Mouse (Mus musculus): ENCODE measurements around the gene Stk11ip. TPM values are rescaled to one million over a fixed set of nuclear protein-coding genes. Genes with fewer than 3 reads are reported as not detected.

Stk11ip gene
- total RNA-seq, 2 experiments from 2014 or later: 30.6 to 32.7 TPM

DNA sequence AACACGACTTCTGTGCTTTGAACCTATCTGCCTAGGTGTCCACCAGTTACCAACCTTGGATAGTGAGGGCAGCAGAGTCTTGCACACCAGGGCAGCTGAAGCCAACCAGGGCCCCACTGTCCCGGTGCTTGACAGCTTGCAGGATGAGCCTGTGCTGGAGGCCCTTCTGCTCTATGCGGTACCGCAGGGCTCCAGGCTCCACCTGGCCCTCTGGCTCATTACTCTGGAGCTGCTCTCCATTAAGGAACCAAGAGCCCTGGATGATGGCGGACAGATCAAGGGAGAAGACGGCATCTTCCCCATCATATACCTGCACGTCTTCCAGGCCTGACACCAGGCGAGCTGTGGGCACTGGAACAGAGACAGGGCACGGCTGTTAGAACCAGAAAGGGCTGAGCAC lies 19.4 kb upstream of the Stk11ip start:
- intact Hi-C loops (cut with DNase I): no loop called here
- no peak for DNase-seq (ENCODE audit: low spot score in 2 of 2)

DNA sequence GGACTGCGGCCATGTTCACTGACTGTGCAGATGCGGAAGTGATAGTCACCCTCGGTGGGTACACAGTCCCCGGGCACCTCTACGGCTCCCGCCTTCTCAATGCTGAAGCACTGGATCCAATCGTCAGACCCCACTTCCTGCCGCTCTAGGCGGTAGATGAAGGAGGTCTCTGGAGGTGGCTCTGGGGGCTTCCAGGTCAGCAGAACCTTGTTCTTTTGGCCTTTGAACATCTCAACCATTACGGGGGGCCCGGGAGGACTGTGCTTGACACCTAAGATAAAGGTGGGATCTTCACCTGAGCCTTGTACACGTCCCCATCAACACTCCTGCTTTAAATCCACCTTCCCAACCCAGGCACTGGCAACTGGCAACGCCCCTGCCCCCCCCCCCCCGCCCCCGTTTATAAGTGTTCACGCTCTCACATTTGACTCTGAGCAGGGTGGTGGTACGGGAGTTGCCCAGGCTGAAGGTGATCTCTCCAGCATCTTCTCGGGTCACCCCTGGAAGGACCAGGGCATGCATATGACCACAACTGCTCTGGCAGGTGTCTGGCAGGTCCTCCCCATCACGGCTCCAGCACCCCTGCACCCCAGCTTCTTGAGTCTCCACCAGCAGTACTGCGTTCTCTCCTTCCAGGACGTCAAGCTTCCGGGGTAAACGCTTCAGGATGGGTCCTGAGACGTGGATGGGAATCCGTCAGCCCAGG lies 18.2 kb upstream of the Stk11ip start:
- DNase-seq (ENCODE audit: low spot score in 2 of 2): no peak
- intact Hi-C loops (cut with DNase I): no loop called here

DNA sequence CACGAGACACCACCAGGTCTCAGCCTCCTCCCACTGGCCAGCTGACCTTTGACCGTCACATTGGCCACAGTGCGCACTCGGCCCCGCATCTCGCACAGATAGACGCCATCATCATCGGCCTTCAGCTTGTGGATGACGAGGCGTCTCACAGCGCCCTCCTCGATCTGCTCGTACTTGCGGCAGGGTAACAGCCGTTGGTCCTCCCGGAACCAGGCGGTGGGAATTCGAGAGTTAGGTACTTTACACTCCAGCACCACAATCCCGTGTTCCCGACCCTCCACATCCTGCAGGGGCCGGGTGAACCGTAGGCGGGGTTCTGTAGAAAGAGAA lies 17.7 kb upstream of the Stk11ip start:
- intact Hi-C loops (cut with DNase I): no loop called here
- DNase-seq (ENCODE audit: low spot score in 2 of 2): no peak

DNA sequence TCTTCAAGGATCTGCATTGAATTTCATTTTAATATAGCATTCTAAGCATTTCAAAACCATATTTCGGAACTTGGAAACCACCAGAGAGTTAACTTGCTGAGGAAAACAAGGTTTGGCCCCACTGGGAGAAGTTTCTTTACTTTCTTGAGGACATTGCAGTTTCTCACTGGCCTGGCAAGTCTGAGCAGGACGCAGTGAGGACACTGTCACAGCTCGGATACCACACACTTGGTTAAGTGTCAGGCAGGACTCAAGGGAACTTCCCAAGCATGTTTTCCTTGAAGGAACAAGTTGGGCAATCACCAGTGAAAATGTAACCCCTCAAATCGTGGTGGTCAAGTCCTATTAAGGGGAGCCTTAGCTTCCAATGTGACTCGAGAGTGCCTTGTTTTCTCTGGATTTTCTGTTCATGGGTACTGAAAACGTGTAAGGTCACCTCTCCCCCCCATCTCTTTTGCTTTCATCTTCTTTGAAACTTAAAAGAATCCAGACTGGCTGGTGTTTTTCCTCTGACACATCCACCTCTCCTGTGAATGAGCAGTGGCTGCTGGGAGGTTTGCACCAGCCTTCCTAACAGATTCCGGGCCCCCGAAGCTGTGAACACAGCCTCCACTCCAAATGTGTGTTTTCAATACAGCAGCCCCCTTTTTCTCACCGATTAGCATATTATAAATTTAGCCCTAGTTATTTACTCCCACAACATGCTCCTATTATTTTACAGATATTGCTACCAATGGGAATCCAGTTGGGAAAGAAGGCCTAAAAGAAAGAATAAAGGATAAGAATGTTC lies 16.9 kb upstream of the Stk11ip start:
- intact Hi-C loops (cut with DNase I): no loop called here

DNA sequence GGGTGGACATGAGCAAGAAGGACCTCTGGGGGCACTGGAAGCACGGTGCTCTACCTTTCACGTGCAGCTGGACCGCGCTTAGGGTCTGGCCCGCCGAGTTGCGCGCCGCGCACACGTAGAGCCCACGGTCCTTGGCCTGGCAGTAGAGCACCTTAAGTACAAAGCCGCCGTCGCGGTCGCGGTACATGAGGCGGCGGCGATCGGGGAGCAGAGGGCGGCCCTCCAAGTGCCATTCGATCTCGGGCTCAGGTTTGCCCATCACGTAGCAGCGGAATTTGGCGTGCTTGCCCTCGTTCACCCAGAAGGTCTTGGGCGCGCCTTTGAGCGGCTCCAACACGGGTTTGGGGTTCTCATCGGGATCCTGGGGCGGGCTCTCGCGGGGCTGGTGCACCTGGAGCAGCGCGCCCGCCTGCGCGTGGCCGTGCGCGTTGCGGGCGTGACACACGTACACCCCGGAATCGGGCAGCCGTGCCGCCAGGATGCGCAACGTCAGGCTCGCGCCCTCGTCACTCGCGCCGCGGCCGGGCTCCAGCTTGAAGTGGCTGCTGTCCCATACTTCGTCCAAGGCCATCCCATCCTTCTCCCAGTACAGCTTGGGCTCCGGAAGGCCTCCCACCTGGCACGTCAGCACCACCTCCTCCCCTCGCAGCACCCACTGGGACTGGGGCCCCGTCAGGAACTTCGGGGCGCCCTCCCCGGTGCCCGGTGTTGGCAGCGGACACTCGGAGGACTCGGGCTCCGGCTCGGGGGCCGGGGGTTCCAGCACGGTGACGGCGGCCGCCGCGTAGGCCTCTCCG lies 16.0 kb upstream of the Stk11ip start:
- DNase-seq (ENCODE audit: low spot score in 2 of 2): peak; percentile 81 to 82
- intact Hi-C loops (cut with DNase I): no loop called here

More for the DNA sequence above, 16.9 kb upstream of the Stk11ip start:
- peak in 1 of 2 experiments; percentile 60 for DNase-seq (ENCODE audit: low spot score in 2 of 2)

DNA sequence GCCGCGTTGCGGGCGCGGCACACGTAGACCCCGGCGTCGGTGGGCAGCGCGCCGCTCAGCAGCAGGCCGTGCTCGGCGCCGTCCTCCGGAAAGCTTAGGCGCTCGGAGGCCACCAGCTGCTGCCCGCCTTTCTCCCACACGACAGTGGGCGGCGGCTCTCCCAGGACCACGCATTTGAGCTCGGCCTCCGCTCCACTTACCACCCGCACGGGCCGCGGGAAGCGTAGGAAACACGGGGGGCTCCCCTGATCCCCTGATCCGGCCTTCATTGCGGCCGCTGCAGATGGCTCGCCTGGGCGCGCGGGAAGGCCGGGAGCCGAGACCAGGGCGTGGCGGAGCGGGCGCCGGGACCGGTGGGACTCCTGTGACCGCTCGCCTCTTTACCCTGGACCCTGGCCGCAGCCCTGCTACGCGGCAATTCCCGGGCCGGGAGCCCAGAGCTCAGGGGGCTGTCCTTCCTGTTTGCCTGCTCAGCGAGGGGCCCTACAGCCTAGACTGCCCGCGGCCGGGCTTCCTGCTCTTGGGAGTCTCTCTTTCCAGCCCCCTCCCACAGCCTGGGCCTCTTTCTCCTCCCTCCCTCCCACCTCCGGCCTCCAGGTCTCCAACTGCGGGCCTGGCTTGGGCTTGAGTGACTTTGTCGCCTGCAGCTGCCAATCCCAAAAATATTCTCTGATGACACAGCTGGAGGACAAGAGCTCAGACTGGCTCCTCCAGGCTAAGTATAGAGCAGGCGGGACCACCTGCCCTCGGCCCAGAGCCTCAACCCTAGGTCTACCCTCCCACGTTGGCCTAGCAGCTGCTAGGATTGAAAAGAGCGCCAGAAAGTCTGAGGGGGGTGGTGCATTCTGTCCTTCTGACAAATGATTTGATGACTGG lies 15.1 kb upstream of the Stk11ip start, which contains the start of gene Obsl1:
Obsl1 (minus strand) TSS at position 497 of the 876 bp plus-strand sequence.
- intact Hi-C loops (cut with DNase I): no loop called here
- peak in 1 of 2 experiments; percentile 50 for DNase-seq (ENCODE audit: low spot score in 2 of 2)

DNA sequence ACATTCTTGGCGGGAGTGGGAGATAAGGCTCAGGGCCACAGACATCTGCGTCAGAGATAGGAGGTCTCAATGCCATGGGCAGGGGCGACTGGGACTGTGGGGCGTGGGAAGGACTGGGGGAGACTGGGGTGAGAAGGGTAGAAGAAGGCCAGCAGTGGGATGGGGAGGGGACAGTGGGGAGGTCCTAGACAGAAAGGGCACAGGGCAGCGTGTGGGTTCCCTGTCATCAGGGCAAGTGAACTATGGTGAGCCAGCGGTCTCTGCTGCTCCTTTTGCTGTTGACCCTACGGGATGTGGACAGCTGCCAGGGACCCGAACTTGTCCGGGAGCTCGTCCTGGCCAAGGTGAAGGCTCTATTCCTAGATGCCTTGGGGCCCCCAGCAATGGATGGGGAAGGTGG lies 14.3 kb upstream of the Stk11ip start, which contains the start of gene Inha:
Inha (plus strand) TSS at position 72 of the 400 bp plus-strand sequence.
- intact Hi-C loops (cut with DNase I): no loop called here
- no peak for DNase-seq (ENCODE audit: low spot score in 2 of 2)

DNA sequence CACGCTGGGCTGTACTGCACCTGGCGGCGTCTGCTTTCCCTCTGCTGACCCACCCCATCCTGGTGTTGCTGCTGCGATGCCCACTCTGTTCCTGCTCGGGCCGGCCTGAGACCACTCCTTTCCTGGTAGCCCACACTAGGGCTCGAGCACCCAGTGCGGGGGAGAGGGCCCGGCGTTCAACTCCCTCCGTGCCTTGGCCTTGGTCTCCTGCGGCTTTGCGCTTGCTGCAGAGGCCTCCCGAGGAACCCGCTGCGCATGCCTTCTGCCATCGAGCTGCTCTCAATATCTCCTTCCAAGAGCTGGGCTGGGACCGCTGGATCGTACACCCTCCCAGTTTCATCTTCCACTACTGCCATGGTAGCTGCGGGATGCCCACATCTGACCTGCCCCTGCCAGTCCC lies 11.7 kb upstream of the Stk11ip start:
- no peak for DNase-seq (ENCODE audit: low spot score in 2 of 2)
- intact Hi-C loops (cut with DNase I): no loop called here

DNA sequence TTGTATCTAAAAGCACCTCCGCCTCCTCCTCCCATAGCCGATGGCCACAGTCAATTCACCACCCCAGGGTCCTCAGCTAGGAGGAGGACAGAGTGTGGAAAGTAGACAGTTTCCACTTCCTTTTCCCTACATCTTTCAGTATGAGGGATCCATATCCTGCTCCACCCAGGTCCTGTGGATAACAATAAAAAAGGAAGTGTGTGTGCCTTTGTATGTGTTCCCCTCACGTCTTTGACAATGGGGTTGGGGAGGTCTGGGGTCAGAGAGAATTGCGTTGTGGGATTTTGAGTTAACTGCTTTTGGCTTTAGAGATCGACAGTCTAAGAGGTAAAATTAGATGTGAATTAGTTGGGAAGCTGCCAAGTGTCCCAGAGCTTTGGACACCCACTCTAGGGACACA lies 11.2 kb upstream of the Stk11ip start:
- no peak for DNase-seq (ENCODE audit: low spot score in 2 of 2)
- intact Hi-C loops (cut with DNase I): no loop called here

DNA sequence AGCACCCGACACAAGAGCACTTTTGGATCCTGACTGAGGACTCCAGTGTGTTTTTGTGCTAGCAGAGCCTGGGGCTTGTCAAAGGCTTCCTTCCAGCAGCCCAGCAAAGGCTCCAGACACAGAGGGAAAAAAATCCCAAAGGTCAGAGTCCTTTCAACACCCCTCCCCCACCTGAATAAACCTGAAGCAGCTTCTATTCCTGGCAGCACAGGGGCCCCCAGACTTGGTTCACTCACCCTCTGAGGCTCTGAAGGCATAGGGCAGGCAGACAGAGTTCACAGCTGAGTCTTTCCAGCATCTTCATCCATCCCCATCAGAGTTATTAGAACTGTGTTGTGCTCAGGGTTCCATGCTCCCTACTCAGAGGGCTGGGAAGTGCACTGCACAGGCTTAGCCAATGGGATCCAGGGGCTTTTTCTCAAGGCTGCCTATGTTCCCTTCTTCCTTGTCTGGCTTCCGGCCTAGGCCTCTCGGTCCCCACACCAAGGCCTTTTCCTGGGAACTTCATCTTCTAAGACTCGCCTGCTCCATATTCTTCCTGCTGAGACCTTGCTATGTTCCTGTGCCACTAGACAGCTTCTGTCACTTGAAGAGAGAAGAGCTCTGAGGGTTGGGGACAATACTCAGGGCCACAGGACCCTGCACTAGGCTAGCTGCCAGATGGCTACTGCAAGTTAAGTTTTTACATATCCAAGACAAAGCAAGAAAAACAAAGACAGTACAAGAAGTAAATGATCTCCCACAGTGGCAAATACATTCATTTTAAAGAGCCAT lies 9.7 kb upstream of the Stk11ip start:
- intact Hi-C loops (cut with DNase I): no loop called here
- DNase-seq (ENCODE audit: low spot score in 2 of 2): no peak

DNA sequence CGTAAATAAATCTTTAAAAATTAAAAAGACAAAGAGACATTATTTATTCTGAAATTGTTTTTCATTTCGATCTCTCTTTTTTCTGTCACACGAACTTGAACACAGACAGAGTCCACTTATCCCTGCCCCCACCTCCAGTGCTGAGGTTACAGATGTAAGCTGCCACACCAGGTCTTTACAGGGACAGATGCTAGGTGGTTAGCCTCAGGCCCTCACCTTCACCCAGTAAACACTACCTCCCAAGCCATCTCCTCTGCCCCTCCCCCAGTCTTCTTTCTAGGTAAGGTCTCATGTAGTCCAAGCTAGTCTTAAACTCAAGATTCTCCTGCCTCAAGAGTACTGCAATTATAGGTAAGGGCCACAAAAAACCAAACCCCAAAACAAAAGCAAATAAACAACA lies 8.8 kb upstream of the Stk11ip start:
- intact Hi-C loops (cut with DNase I): no loop called here
- no peak for DNase-seq (ENCODE audit: low spot score in 2 of 2)

DNA sequence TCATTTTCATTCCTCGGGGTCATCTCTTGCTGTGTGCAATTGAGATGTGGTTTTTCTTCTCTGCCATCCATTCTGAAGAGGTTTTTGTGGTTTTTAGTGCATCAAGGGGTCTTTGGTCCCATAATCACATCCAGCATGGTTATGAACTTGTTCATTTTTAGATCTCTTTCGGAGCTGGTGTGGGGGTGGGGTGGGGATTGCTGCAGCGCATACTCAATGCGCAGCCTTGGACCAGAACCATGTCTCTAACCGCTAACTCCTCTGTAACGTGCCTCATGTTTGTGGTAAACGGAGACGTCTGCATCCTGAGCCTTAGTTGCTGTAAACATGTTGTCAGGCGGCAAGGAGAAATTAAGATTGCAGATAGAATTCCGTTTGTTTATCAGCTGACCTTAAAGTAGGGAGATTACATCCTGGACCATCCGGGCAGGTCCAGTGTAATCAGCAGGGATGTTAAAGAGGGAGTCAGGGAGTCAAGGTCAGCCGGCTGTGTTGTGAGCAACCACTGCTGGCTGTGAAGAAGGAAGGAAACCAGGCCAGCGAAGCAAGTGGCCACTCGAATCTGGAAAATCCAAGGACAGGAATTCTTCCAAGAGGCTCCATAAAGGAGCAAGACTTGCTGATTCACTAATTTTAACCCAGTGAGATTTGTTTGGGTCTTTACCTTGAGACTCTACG lies 4.5 kb upstream of the Stk11ip start:
- intact Hi-C loops (cut with DNase I): no loop called here
- DNase-seq (ENCODE audit: low spot score in 2 of 2): no peak

DNA sequence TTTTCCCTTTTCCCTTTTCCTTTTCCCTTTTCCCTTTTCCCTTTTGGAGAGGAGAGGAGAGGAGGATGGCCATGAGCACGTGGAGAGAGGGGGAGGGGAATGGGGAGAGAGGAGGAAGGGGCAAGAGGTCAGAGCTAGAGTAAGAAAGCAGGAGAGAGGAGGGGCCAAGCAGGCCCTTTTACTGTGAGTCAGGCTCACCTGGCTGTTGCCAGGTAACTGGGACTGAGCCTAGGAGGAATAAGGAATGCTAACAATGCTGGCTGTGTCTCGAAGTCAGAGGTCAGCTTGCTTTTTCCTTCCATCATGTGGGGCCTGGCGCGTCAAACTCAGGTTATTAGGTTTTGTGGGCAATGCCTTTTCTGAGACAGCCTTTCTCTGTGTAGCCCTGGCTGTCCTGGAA lies 3.3 kb upstream of the Stk11ip start:
- DNase-seq (ENCODE audit: low spot score in 2 of 2): no peak
- intact Hi-C loops (cut with DNase I): no loop called here

DNA sequence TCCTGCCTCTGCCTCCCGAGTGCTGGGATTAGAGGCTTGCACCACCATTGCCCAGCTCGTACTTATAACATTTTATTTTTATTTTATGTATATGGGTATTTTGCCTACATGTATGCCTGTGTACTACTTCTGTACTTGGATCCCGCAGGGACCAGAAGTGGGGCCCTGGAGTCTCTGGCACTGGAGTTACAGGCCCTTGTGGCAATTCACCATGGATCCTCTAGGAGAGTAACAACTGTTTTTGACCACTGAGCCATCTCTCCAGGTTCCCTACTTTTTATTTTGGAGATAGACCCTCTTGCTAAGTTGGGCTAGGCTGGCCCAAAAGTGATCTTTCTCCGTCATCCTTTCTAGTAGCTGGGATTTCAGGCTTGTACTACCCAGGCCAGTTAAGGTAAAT lies 2.9 kb upstream of the Stk11ip start:
- intact Hi-C loops (cut with DNase I): no loop called here
- no peak for DNase-seq (ENCODE audit: low spot score in 2 of 2)

DNA sequence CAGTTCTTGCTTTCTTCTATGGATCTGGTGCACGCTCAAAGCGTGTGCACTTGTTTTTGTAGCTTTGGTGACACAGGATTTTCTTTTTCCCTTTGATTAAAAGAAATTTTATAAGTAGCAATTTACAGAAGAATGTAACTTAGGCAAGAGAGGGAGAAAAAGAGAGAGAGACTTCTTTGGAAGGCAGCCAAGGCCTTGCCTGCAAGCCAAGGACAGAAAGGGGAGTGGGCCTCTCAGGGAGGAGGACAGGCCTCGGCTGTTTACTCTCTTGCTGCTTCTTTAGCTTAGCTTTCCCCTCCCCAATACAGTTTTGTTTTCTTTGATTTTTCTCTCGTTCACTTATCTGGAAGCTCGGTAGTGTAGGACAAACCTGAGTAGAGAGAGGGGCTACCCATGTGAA lies 1.8 kb upstream of the Stk11ip start:
- DNase-seq (ENCODE audit: low spot score in 2 of 2): no peak
- intact Hi-C loops (cut with DNase I): no loop called here

DNA sequence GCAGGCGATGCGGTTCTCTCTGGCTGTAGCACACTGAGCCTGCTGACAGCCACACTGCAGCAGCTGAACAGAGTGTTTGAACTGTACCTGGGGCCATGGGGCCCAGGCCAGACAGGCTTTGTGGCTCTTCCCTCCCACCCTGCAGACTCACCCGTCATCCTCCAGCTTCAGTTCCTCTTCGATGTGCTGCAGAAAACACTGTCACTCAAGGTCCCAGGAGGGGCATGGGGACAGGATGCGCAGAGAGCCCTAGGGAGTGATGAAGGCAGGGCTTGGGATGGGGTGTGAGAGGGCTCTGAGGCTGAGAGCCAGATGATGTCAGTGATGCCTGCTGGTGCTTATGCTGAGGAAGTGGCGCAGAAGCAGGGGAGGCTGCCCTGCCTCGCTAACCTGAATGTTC lies 3.4 kb downstream of the Stk11ip start:
- DNase-seq (ENCODE audit: low spot score in 2 of 2): no peak
- intact Hi-C loops (cut with DNase I): no loop called here

DNA sequence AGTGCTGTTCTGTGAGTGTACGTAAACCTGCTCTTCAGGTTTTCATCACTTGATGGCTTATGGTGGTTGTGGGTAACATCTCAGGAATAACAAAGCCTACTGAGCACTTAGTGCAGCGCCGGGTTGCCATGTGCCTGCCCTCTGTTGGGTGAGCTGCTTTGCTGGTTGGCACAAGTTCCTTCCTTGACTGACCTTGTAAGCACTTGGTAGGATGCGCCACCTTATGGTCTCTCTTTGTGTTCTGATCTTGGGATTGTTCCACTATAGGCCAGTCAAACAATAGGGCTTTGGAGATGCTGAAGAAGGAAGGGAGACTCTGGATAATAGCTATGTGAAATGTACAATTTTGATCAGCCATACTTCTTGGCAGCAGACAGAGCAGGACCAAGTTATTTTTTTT lies 9.2 kb downstream of the Stk11ip start:
- intact Hi-C loops (cut with DNase I): no loop called here
- no peak for DNase-seq (ENCODE audit: low spot score in 2 of 2)

Measured in left cerebral cortex, postnatal 14 days (tissue).